Mouse (Mus musculus) ES-Bruce4 (cell line): Measurements from ENCODE around the gene Ankdd1a. TPM values are rescaled to one million over a fixed set of nuclear protein-coding genes. Genes with fewer than 3 reads are reported as not detected.

ENCODE experiments used
- H3K27ac ChIP-seq: 2 replicates; pipeline ENCODE4 v1.5.1; 2012; ENCODE audit warnings: low read length, inconsistent platforms; ENCODE audit not compliant: insufficient read depth
- H3K27me3 ChIP-seq: 2 replicates; pipeline ENCODE4 v1.6.1; 2012; ENCODE audit warnings: mild to moderate bottlenecking, low read length, inconsistent platforms; ENCODE audit not compliant: control insufficient read depth, poor library complexity, insufficient read depth, severe bottlenecking
- H3K36me3 ChIP-seq: 2 replicates; pipeline ENCODE4 v1.6.1; 2012; ENCODE audit warnings: inconsistent platforms, mild to moderate bottlenecking, low read length, moderate library complexity; ENCODE audit not compliant: control insufficient read depth, poor library complexity, insufficient read depth, severe bottlenecking
- H3K4me1 ChIP-seq: one replicate; pipeline ENCODE4 v1.8.1; 2011; ENCODE audit warnings: low read length; ENCODE audit not compliant: control insufficient read depth, insufficient read depth
- H3K4me3 ChIP-seq: 2 replicates; pipeline ENCODE4 v1.5.1; 2011; ENCODE audit warnings: low read depth, mild to moderate bottlenecking, low read length
- H3K9ac ChIP-seq: 2 replicates; pipeline ENCODE4 v1.6.1; 2012; ENCODE audit warnings: low read depth, mild to moderate bottlenecking, inconsistent platforms; ENCODE audit not compliant: poor library complexity, severe bottlenecking
- H3K9me3 ChIP-seq: replicated peaks from 2 replicates; pipeline ENCODE4 v1.6.1; 2012; ENCODE audit warnings: mild to moderate bottlenecking, low read length, inconsistent platforms; ENCODE audit not compliant: control insufficient read depth, poor library complexity, insufficient read depth, severe bottlenecking
- CTCF ChIP-seq: IDR thresholded peaks from one replicate; pipeline ENCODE4 v1.8.1; 2011; ENCODE audit warnings: low read depth, low read length
- EP300 ChIP-seq: IDR thresholded peaks from 2 replicates; pipeline ENCODE4 v1.6.1; 2011; ENCODE audit warnings: low read depth, low read length; ENCODE audit not compliant: insufficient read depth
- POLR2A ChIP-seq: IDR thresholded peaks from one replicate; pipeline ENCODE4 v1.8.1; 2011; ENCODE audit warnings: low read length; ENCODE audit not compliant: insufficient read depth
- polyA plus RNA-seq: library from polyadenylated mRNA; stranded (reverse); fragments of >200 nt; gene quantifications from 2 replicates; pipeline ENCODE4 v1.2.4, GENCODE M21; 2011; ENCODE audit warnings: low read depth; ENCODE audit not compliant: missing spikeins, insufficient read depth, insufficient read length

Ankdd1a gene
- polyA plus RNA-seq, 1 experiment = not detected

DNA sequence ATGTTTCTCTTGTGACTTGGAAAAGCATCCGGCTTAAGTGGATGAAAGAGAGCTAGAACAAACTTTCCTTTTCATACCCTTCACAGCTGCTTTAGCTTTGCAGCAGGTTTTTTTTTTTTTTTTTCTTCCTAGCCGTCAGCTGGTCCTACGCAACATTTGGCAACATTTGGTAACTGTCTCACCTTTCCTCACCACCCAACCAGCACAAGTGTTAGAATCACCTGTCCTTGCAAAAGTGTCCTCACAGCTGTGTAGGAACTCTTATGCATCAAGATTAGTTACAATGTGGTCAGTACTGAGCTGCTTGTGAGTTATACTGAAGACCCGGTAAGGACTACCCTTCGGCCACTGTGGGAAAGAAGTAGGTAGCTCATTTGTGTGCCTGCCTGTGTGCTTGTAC, 57.4 kb downstream of the Ankdd1a start:
- no peaks in the 10 kb centered on the region for H3K4me1 ChIP-seq
- no peaks in the 10 kb centered on the region for H3K27me3 ChIP-seq
- peaks cover 6% of the 10 kb centered on the region; the same call in 1 of the 2 replicates for H3K36me3 ChIP-seq
- H3K9me3 ChIP-seq = no peaks in the 10 kb centered on the region
- H3K27ac ChIP-seq = no peak overlapping the region
- H3K9ac ChIP-seq = no peak overlapping the region
- no peak overlapping the region for H3K4me3 ChIP-seq
- TF ChIP-seq POLR2A (no peak), EP300 (no peak), CTCF (no peak)

DNA sequence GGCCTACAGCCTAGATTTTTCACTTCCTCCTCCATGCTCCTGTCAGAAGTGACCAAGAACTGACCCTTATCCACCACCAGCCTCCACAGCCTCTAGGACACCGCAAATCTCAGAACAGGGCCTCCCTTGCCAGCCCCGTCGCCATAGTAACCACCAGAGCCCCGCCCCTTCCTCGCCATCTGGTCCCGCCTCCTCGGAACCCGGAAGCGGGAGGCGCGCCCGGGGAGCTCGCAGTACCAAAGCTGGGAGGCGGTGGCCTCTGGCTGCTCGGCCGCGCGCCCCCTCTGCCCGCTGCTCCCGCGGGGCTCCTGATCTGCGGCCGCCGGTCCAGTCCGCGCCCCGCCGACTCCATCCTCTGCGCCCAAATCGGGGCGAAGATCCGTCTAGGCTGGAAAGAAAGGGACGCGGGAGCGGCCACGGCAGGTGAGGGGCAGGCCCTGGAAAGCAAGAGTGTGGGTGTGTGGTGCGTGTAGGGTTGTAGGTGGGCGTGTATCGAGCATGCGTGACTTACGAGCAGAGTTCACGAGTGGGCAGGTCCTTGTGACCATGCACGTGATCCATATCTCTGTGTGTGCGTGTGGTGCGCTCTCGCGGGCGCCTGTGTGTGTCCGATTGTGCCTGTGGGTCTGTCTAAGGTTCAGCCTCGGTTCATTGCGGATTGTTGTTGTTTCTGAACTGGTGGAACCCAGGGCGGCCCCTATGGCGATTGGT, 59.1 kb downstream of the Ankdd1a start, which contains the start of gene Spg21:
Spg21 (plus strand) TSS at position 216 of the 711 bp plus-strand sequence.
- no peaks in the 10 kb centered on the region for H3K9me3 ChIP-seq
- H3K4me3 ChIP-seq = peak within 1 kb of the TSS; percentile 90
- H3K36me3 ChIP-seq = peaks cover 3% of the 10 kb centered on the region; the same call in 1 of the 2 replicates
- H3K27ac ChIP-seq = no peak within 1 kb of the TSS
- peak within 1 kb of the TSS; percentile 29 for H3K9ac ChIP-seq
- no peaks in the 10 kb centered on the region for H3K27me3 ChIP-seq
- TF ChIP-seq POLR2A = peak; percentile 10
- no peak for TF ChIP-seq CTCF
- no peak for TF ChIP-seq EP300
- H3K4me1 ChIP-seq = no peaks in the 10 kb centered on the region

DNA sequence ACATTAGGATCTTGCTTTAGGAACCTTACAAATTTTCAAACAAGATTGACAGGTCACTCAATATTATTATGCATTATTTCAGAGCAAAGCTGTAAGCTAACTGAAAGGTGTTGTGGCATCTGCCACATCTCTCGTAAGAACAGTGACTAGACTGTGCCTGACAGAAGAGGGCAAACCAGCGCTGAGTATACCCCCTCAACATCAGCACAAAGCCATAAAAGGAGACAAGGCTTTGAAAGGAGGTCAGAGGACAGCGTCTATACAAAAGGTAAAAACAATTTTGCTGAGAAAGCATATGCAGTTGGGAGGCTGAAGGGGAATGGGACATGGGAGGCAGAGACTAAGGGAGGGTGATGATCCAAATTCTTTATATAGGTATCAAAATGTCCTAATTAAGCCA, 59.8 kb downstream of the Ankdd1a start:
- no peak overlapping the region for H3K4me3 ChIP-seq
- no peak overlapping the region for H3K27ac ChIP-seq
- no peaks in the 10 kb centered on the region for H3K9me3 ChIP-seq
- H3K27me3 ChIP-seq = no peaks in the 10 kb centered on the region
- no peak for TF ChIP-seq CTCF
- TF ChIP-seq POLR2A = no peak
- TF ChIP-seq EP300 = no peak
- no peaks in the 10 kb centered on the region for H3K4me1 ChIP-seq
- H3K36me3 ChIP-seq = no peaks in the 10 kb centered on the region
- no peak overlapping the region for H3K9ac ChIP-seq

DNA sequence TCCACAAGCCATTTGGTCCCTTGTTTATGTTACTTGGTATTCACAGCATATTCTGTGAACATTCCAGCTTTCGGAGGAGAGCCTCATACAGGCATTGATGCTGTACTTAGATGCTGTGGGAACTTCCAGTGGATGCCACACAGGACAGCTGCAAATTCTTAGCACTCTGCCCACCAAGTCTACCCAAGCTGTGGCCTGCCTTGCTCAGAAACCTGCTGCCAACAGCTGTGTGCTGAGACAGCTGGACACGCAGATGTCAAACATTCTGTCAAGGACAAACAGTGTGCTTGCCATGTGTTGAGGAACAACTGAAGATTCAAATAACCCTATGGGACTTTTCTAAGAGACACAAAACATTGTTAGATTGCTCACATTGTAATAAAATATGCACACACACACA, 61.0 kb downstream of the Ankdd1a start:
- no peaks in the 10 kb centered on the region for H3K36me3 ChIP-seq
- H3K4me3 ChIP-seq = no peak overlapping the region
- no peak overlapping the region for H3K27ac ChIP-seq
- H3K9ac ChIP-seq = no peak overlapping the region
- H3K27me3 ChIP-seq = no peaks in the 10 kb centered on the region
- H3K9me3 ChIP-seq = no peaks in the 10 kb centered on the region
- no peaks in the 10 kb centered on the region for H3K4me1 ChIP-seq
- TF ChIP-seq CTCF (no peak), EP300 (no peak), POLR2A (no peak)

DNA sequence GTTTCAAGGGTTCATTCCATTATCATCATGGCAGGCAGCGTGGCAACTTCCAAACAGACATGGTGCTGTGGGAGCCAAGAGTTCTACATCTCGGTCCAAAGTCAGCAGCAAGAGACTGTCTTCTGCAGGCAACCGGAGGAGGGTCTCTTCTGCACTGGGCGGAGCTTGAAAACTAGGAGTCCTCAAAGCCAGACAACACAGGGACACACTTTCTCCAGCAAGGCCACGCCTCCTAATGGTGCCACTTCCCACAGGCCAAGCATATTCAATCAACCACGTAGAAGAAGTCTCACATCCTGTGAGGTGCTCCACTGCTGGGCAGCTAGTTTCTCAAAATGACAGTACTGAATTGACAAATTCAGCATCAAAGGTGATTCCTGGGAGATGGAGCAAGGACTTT, 72.0 kb downstream of the Ankdd1a start:
- no peak overlapping the region for H3K27ac ChIP-seq
- no peaks in the 10 kb centered on the region for H3K4me1 ChIP-seq
- no peaks in the 10 kb centered on the region for H3K27me3 ChIP-seq
- no peaks in the 10 kb centered on the region for H3K9me3 ChIP-seq
- TF ChIP-seq EP300 = no peak
- TF ChIP-seq CTCF = no peak
- no peak for TF ChIP-seq POLR2A
- no peak overlapping the region for H3K9ac ChIP-seq
- H3K36me3 ChIP-seq = peaks cover 28% of the 10 kb centered on the region
- no peak overlapping the region for H3K4me3 ChIP-seq

DNA sequence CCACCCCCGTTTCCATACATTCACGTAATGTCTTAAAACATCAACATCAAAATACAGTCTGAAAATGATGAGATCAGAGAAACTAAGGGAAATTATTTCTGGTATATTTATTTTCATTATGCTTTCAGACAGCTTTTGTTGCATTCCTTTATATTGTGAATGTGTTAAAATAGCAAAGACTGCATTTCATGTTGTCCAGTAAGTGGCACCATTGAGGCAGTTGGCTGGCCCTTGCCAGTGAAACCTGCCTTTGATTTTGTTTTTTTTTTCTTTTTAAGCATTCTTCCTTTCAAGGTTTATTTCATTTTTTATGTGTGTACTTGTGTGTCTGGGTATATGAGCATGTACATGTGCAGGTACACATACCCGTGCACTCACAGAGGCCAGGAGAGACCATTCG, 75.3 kb downstream of the Ankdd1a start:
- Histone ChIP-seq H3K27me3 (no peaks in the 10 kb centered on the region), H3K9me3 (no peaks in the 10 kb centered on the region), H3K36me3 (peaks cover 19% of the 10 kb centered on the region), H3K9ac (no peak overlapping the region), H3K4me3 (no peak overlapping the region), H3K27ac (no peak overlapping the region), H3K4me1 (no peaks in the 10 kb centered on the region)
- TF ChIP-seq POLR2A (no peak), EP300 (no peak), CTCF (no peak)

Other genes starting within 250 kb of the Ankdd1a start
- gene Clpx, start 225.9 kb downstream of the Ankdd1a start, polyA plus RNA-seq = 29.6 and 31.5 TPM in 2 replicates
- gene Pdcd7, start 174.1 kb downstream of the Ankdd1a start, polyA plus RNA-seq = 31.1 and 37.7 TPM in 2 replicates
- 1.5 and 1.8 TPM in 2 replicates for gene Ubap1l, start 159.2 kb downstream of the Ankdd1a start, polyA plus RNA-seq
- gene Kbtbd13, start 128.5 kb downstream of the Ankdd1a start, polyA plus RNA-seq = 0.27 and 0.52 TPM in 2 replicates
- 0.33 and 0.40 TPM in 2 replicates for gene Rasl12, start 121.7 kb downstream of the Ankdd1a start, polyA plus RNA-seq
- not detected in 2 replicates for gene Slc51b, start 97.2 kb downstream of the Ankdd1a start, polyA plus RNA-seq
- gene Mtfmt, start 84.4 kb downstream of the Ankdd1a start, polyA plus RNA-seq = 16.7 and 22.4 TPM in 2 replicates
- 50.8 and 52.8 TPM in 2 replicates for gene Spg21, start 59.2 kb downstream of the Ankdd1a start, polyA plus RNA-seq
- 6.1 and 6.2 TPM in 2 replicates for gene Plekho2, start 59.8 kb upstream of the Ankdd1a start, polyA plus RNA-seq
- 27.7 and 32.3 TPM in 2 replicates for gene Pif1, start 67.0 kb upstream of the Ankdd1a start, polyA plus RNA-seq
- 162 and 174 TPM in 2 replicates for gene Rbpms2, start 109.5 kb upstream of the Ankdd1a start, polyA plus RNA-seq
- gene Oaz2, start 147.8 kb upstream of the Ankdd1a start, polyA plus RNA-seq = 69.0 and 81.5 TPM in 2 replicates